Mouse (Mus musculus): Measurements from ENCODE around the gene Gm11011. TPM values are rescaled to one million over a fixed set of nuclear protein-coding genes. Genes with fewer than 3 reads are reported as not detected.
A peak's percentile ranks its signal among the peaks of the same experiment; 100 is the strongest.
"Not testable (repeated sequence)": the region's sequence is repeated elsewhere in the genome, so short reads cannot be mapped to it uniquely, and the experiment has no call there.

The Gm11011 gene
- not detected in 2 replicates for polyA plus RNA-seq (2014; fragmentation: Nextera tagmentation; extraction: Ambion mirVana)

GRCm38 (mm10) chr2:169587645-169588044 is at the start of gene Gm11011:
Gene Gm11011 (minus strand): TSS chr2:169587745.
- H3K27me3 ChIP-seq (ENCODE audit: control insufficient read depth, insufficient read depth, low read length); H3K4me2 ChIP-seq (ENCODE audit: low read depth, low read length, severe bottlenecking); DNase-seq (ENCODE audit: low spot score); H3K4me3 ChIP-seq (ENCODE audit: low read depth, low read length); ATAC-seq (replicated peaks; ENCODE audit: low FRiP score); H3K9me3 ChIP-seq (ENCODE audit: control insufficient read depth, low read length); H3K27ac ChIP-seq (ENCODE audit: low read depth, low read length); H3K4me1 ChIP-seq (replicated peaks; ENCODE audit: control insufficient read depth, insufficient read depth, low read length); H3K36me3 ChIP-seq (ENCODE audit: control insufficient read depth, insufficient read depth, low read length); H3K9ac ChIP-seq (ENCODE audit: low read length): not testable (repeated sequence)

- WGBS, result 86% methylated on average over 4 of the region's 4 CpGs
- no peaks in the 10 kb centered on the region for H3K9me3 ChIP-seq (ENCODE audit: control insufficient read depth, low read length)
- H3K27me3 ChIP-seq (ENCODE audit: control insufficient read depth, insufficient read depth, low read length), result no peaks in the 10 kb centered on the region; the same call in 1 of the 2 replicates
- H3K27ac ChIP-seq (ENCODE audit: low read depth, low read length), result no peak overlapping the region
- no peaks in the 10 kb centered on the region for H3K36me3 ChIP-seq (ENCODE audit: control insufficient read depth, insufficient read depth, low read length)
- no peak overlapping the region for H3K9ac ChIP-seq (ENCODE audit: low read length)
- no peak overlapping the region for H3K4me2 ChIP-seq (ENCODE audit: low read depth, low read length, severe bottlenecking)
- no peak for DNase-seq (ENCODE audit: low spot score)
- no peaks in the 10 kb centered on the region for H3K4me1 ChIP-seq (replicated peaks; ENCODE audit: control insufficient read depth, insufficient read depth, low read length)
- ATAC-seq (replicated peaks; ENCODE audit: low FRiP score), result no peak
- no peak overlapping the region for H3K4me3 ChIP-seq (ENCODE audit: low read depth, low read length)
These were observed 48.9 kb upstream of the Gm11011 start for GRCm38 (mm10) chr2:169636414-169636813.

- DNase-seq (ENCODE audit: low spot score) (no peak), ATAC-seq (replicated peaks; ENCODE audit: low FRiP score) (no peak)
- Histone ChIP-seq H3K4me2 (ENCODE audit: low read depth, low read length, severe bottlenecking) (peak overlapping the region; percentile 15; the same call in 1 of the 2 replicates), H3K4me1 (replicated peaks; ENCODE audit: control insufficient read depth, insufficient read depth, low read length) (no peaks in the 10 kb centered on the region), H3K9ac (ENCODE audit: low read length) (no peak overlapping the region), H3K36me3 (ENCODE audit: control insufficient read depth, insufficient read depth, low read length) (no peaks in the 10 kb centered on the region), H3K27me3 (ENCODE audit: control insufficient read depth, insufficient read depth, low read length) (no peaks in the 10 kb centered on the region; the same call in 1 of the 2 replicates), H3K9me3 (ENCODE audit: control insufficient read depth, low read length) (no peaks in the 10 kb centered on the region), H3K27ac (ENCODE audit: low read depth, low read length) (no peak overlapping the region), H3K4me3 (ENCODE audit: low read depth, low read length) (no peak overlapping the region)
- 53% methylated on average over 7 of the region's 7 CpGs for WGBS
These were observed 47.9 kb upstream of the Gm11011 start for GRCm38 (mm10) chr2:169635428-169635827.

GRCm38 (mm10) chr2:169634619-169635382 is 47.3 kb upstream of the Gm11011 start:
- H3K27ac ChIP-seq (ENCODE audit: low read depth, low read length), result no peak overlapping the region
- ATAC-seq (replicated peaks; ENCODE audit: low FRiP score) (no peak), DNase-seq (ENCODE audit: low spot score) (no peak)
- H3K4me2 ChIP-seq (ENCODE audit: low read depth, low read length, severe bottlenecking), result peak overlapping the region; percentile 21; the same call in 1 of the 2 replicates
- no peaks in the 10 kb centered on the region; the same call in 1 of the 2 replicates for H3K27me3 ChIP-seq (ENCODE audit: control insufficient read depth, insufficient read depth, low read length)
- 63% methylated on average over 17 of the region's 17 CpGs for WGBS
- no peaks in the 10 kb centered on the region for H3K4me1 ChIP-seq (replicated peaks; ENCODE audit: control insufficient read depth, insufficient read depth, low read length)
- H3K36me3 ChIP-seq (ENCODE audit: control insufficient read depth, insufficient read depth, low read length), result no peaks in the 10 kb centered on the region
- H3K9ac ChIP-seq (ENCODE audit: low read length), result no peak overlapping the region
- H3K4me3 ChIP-seq (ENCODE audit: low read depth, low read length), result no peak overlapping the region
- H3K9me3 ChIP-seq (ENCODE audit: control insufficient read depth, low read length), result no peaks in the 10 kb centered on the region

GRCm38 (mm10) chr2:169633491-169634289 is 46.1 kb upstream of the Gm11011 start:
- peak; percentile 39; the same call in 1 of the 2 replicates for ATAC-seq (replicated peaks; ENCODE audit: low FRiP score)

GRCm38 (mm10) chr2:169632338-169633151 is 45.0 kb upstream of the Gm11011 start, which contains the start of gene Tshz2:
Gene Tshz2 (plus strand): TSS chr2:169633013.
- Histone ChIP-seq H3K4me3 (ENCODE audit: low read depth, low read length) (peak within 1 kb of the TSS; percentile 56), H3K4me2 (ENCODE audit: low read depth, low read length, severe bottlenecking) (peak within 1 kb of the TSS; percentile 99), H3K36me3 (ENCODE audit: control insufficient read depth, insufficient read depth, low read length) (no peaks in the 10 kb centered on the region), H3K9ac (ENCODE audit: low read length) (peak within 1 kb of the TSS; percentile 68), H3K27ac (ENCODE audit: low read depth, low read length) (no peak within 1 kb of the TSS), H3K27me3 (ENCODE audit: control insufficient read depth, insufficient read depth, low read length) (no peaks in the 10 kb centered on the region; the same call in 1 of the 2 replicates), H3K4me1 (replicated peaks; ENCODE audit: control insufficient read depth, insufficient read depth, low read length) (no peaks in the 10 kb centered on the region), H3K9me3 (ENCODE audit: control insufficient read depth, low read length) (no peaks in the 10 kb centered on the region)
- ATAC-seq (replicated peaks; ENCODE audit: low FRiP score) (peak; percentile 76), DNase-seq (ENCODE audit: low spot score) (peak; percentile 73)
- WGBS, result 0% methylated on average over 20 of the region's 22 CpGs

More at GRCm38 (mm10) chr2:169633491-169634289, 46.1 kb upstream of the Gm11011 start:
- H3K9me3 ChIP-seq (ENCODE audit: control insufficient read depth, low read length), result no peaks in the 10 kb centered on the region
- H3K36me3 ChIP-seq (ENCODE audit: control insufficient read depth, insufficient read depth, low read length), result no peaks in the 10 kb centered on the region
- H3K27me3 ChIP-seq (ENCODE audit: control insufficient read depth, insufficient read depth, low read length), result no peaks in the 10 kb centered on the region; the same call in 1 of the 2 replicates
- peak overlapping the region; percentile 68 for H3K9ac ChIP-seq (ENCODE audit: low read length)
- H3K27ac ChIP-seq (ENCODE audit: low read depth, low read length), result no peak overlapping the region
- peak overlapping the region; percentile 99 for H3K4me2 ChIP-seq (ENCODE audit: low read depth, low read length, severe bottlenecking)
- H3K4me1 ChIP-seq (replicated peaks; ENCODE audit: control insufficient read depth, insufficient read depth, low read length), result no peaks in the 10 kb centered on the region
- H3K4me3 ChIP-seq (ENCODE audit: low read depth, low read length), result peak overlapping the region; percentile 56
- under 1% methylated on average over 35 of the region's 38 CpGs for WGBS
- DNase-seq (ENCODE audit: low spot score), result peak; percentile 68

GRCm38 (mm10) chr2:169630070-169630469 is 42.5 kb upstream of the Gm11011 start:
- 91% methylated on average over 3 of the region's 3 CpGs for WGBS
- ATAC-seq (replicated peaks; ENCODE audit: low FRiP score), result no peak

GRCm38 (mm10) chr2:169621201-169621710 is 33.7 kb upstream of the Gm11011 start:
- H3K9me3 ChIP-seq (ENCODE audit: control insufficient read depth, low read length), result no peaks in the 10 kb centered on the region
- H3K4me3 ChIP-seq (ENCODE audit: low read depth, low read length), result no peak overlapping the region
- no peak overlapping the region for H3K4me2 ChIP-seq (ENCODE audit: low read depth, low read length, severe bottlenecking)
- WGBS, result 63% methylated on average over 15 of the region's 15 CpGs
- H3K36me3 ChIP-seq (ENCODE audit: control insufficient read depth, insufficient read depth, low read length), result no peaks in the 10 kb centered on the region
- H3K27me3 ChIP-seq (ENCODE audit: control insufficient read depth, insufficient read depth, low read length), result no peaks in the 10 kb centered on the region
- no peak for DNase-seq (ENCODE audit: low spot score)
- ATAC-seq (replicated peaks; ENCODE audit: low FRiP score), result no peak
- no peak overlapping the region for H3K27ac ChIP-seq (ENCODE audit: low read depth, low read length)
- no peak overlapping the region for H3K9ac ChIP-seq (ENCODE audit: low read length)
- no peaks in the 10 kb centered on the region for H3K4me1 ChIP-seq (replicated peaks; ENCODE audit: control insufficient read depth, insufficient read depth, low read length)

More at GRCm38 (mm10) chr2:169630070-169630469, 42.5 kb upstream of the Gm11011 start:
- no peaks in the 10 kb centered on the region for H3K9me3 ChIP-seq (ENCODE audit: control insufficient read depth, low read length)
- H3K9ac ChIP-seq (ENCODE audit: low read length), result no peak overlapping the region
- no peaks in the 10 kb centered on the region for H3K36me3 ChIP-seq (ENCODE audit: control insufficient read depth, insufficient read depth, low read length)
- no peak overlapping the region for H3K27ac ChIP-seq (ENCODE audit: low read depth, low read length)
- DNase-seq (ENCODE audit: low spot score), result no peak
- H3K4me1 ChIP-seq (replicated peaks; ENCODE audit: control insufficient read depth, insufficient read depth, low read length), result no peaks in the 10 kb centered on the region
- no peaks in the 10 kb centered on the region; the same call in 1 of the 2 replicates for H3K27me3 ChIP-seq (ENCODE audit: control insufficient read depth, insufficient read depth, low read length)
- H3K4me3 ChIP-seq (ENCODE audit: low read depth, low read length), result no peak overlapping the region
- H3K4me2 ChIP-seq (ENCODE audit: low read depth, low read length, severe bottlenecking), result no peak overlapping the region

Data from forebrain, embryonic 11.5 days (tissue).